Mouse (Mus musculus): ENCODE data around the gene Mcpt9.
"Not testable (repeated sequence)": the region's sequence is repeated elsewhere in the genome, so short reads cannot be mapped to it uniquely, and the experiment has no call there.

GRCm38 (mm10) chr14:56041792-56042191, 11.5 kb upstream of the Mcpt9 start, which contains the start of gene Mcpt2:
- not testable (repeated sequence) for TF ChIP-seq CTCF (IDR thresholded peaks at IDR 0.05; ENCODE audit: control insufficient read depth, insufficient read depth, low read length); POLR2A (IDR thresholded peaks at IDR 0.05; ENCODE audit: borderline replicate concordance, control insufficient read depth, low read depth, low read length)

Measured in bone marrow, adult 2 months (tissue).